Comparison of ENCODE assay signal across 8 mouse cellular contexts in genomic region chr16:33684162-33684702, GRCm38 (mm10). TPM values are rescaled to one million over a fixed set of nuclear protein-coding genes. Genes with fewer than 3 reads are reported as not detected.
DNase-seq lines count a peak whose midpoint lies in the region; ATAC-seq and TF ChIP-seq lines count a peak whose summit lies in the region.

TSS of gene Heg1 (plus strand) at chr16:33684370.

- no peaks in the 10 kb centered on the region for H3K9me3 ChIP-seq in embryonic facial prominence, embryonic 12.5 days
- H3K9me3 ChIP-seq in limb, embryonic 15.5 days: no peaks in the 10 kb centered on the region
- H3K9me3 ChIP-seq in midbrain, postnatal 0 days (ENCODE audit: low read length): no peaks in the 10 kb centered on the region

- intact Hi-C loops in heart, adult 2 months (cut with DNase I): no loop called here

- H3K4me1 ChIP-seq in embryonic facial prominence, embryonic 12.5 days: peaks cover 28% of the 10 kb centered on the region
- peaks cover 21% of the 10 kb centered on the region for H3K4me1 ChIP-seq in heart, adult 2 months (ENCODE audit: control insufficient read depth, insufficient read depth, low read length)
- H3K4me1 ChIP-seq in kidney, adult 2 months (ENCODE audit: control insufficient read depth, insufficient read depth, low read length): no peaks in the 10 kb centered on the region
- H3K4me1 ChIP-seq in limb, embryonic 15.5 days: peaks cover 33% of the 10 kb centered on the region
- H3K4me1 ChIP-seq in midbrain, postnatal 0 days (ENCODE audit: insufficient read depth, low read length): no peaks in the 10 kb centered on the region

- peak within 1 kb of the TSS; percentile 47 for H3K27ac ChIP-seq in embryonic facial prominence, embryonic 12.5 days
- H3K27ac ChIP-seq in heart, adult 2 months: peak within 1 kb of the TSS; percentile 98
- peak within 1 kb of the TSS; percentile 71 for H3K27ac ChIP-seq in kidney, adult 2 months (ENCODE audit: insufficient read depth, low read depth, low read length)
- H3K27ac ChIP-seq in limb, embryonic 15.5 days: peak within 1 kb of the TSS; percentile 81
- peak within 1 kb of the TSS; percentile 26; the same call in 1 of the 2 replicates for H3K27ac ChIP-seq in midbrain, postnatal 0 days (ENCODE audit: low read depth, low read length)

- TF ChIP-seq POLR2A in heart, adult 2 months (IDR thresholded peaks at IDR 0.05; ENCODE audit: insufficient read depth, low read depth, low read length): peak; percentile 74
- no peak for TF ChIP-seq POLR2A in kidney, adult 2 months (IDR thresholded peaks at IDR 0.05; ENCODE audit: low read depth, low read length)

- peak within 1 kb of the TSS; percentile 90 for H3K4me2 ChIP-seq in embryonic facial prominence, embryonic 12.5 days (replicated peaks)
- H3K4me2 ChIP-seq in limb, embryonic 15.5 days: peak within 1 kb of the TSS; percentile 87
- H3K4me2 ChIP-seq in midbrain, postnatal 0 days (ENCODE audit: low read depth, low read length, poor library complexity, severe bottlenecking): peak within 1 kb of the TSS; percentile 98

- peak within 1 kb of the TSS; percentile 85 for H3K4me3 ChIP-seq in embryonic facial prominence, embryonic 12.5 days
- H3K4me3 ChIP-seq in heart, adult 2 months: peak within 1 kb of the TSS; percentile 91
- peak within 1 kb of the TSS; percentile 62 for H3K4me3 ChIP-seq in kidney, adult 2 months (ENCODE audit: insufficient read depth, low read depth, low read length)
- H3K4me3 ChIP-seq in limb, embryonic 15.5 days: peak within 1 kb of the TSS; percentile 76
- H3K4me3 ChIP-seq in midbrain, postnatal 0 days (ENCODE audit: low read depth, low read length): peak within 1 kb of the TSS; percentile 81

- H3K9ac ChIP-seq in embryonic facial prominence, embryonic 12.5 days: peak within 1 kb of the TSS; percentile 94
- H3K9ac ChIP-seq in heart, adult 2 months (ENCODE audit: low read depth, low read length): peak within 1 kb of the TSS; percentile 100
- peak within 1 kb of the TSS; percentile 79 for H3K9ac ChIP-seq in limb, embryonic 15.5 days
- peak within 1 kb of the TSS; percentile 79 for H3K9ac ChIP-seq in midbrain, postnatal 0 days (replicated peaks; ENCODE audit: low read length, poor library complexity, severe bottlenecking)

- no peak; the same call in 1 of the 2 replicates for TF ChIP-seq CTCF in heart, adult 2 months (IDR thresholded peaks at IDR 0.05)
- TF ChIP-seq CTCF in kidney, adult 2 months (conservative IDR thresholded peaks at IDR 0.05; ENCODE audit: insufficient read depth, insufficient read length, low read depth, low read length): no peak
- no peak for TF ChIP-seq CTCF in midbrain, postnatal 0 days (IDR thresholded peaks at IDR 0.05)

- TF ChIP-seq EP300 in heart, adult 2 months (IDR thresholded peaks at IDR 0.05; ENCODE audit: insufficient read depth, low read depth, low read length): no peak

- 2% methylated on average over 46 of the region's 57 CpGs for WGBS in embryonic facial prominence, embryonic 12.5 days
- WGBS in heart, adult 2 months: 2% methylated on average over 57 of the region's 57 CpGs
- under 1% methylated on average over 45 of the region's 57 CpGs for WGBS in kidney, adult 2 months
- WGBS in limb, embryonic 15.5 days: under 1% methylated on average over 46 of the region's 57 CpGs
- 2% methylated on average over 30 of the region's 57 CpGs for WGBS in midbrain, postnatal 0 days

- peak; percentile 70; the same call in 1 of the 2 replicates for ATAC-seq in embryonic facial prominence, embryonic 12.5 days (ENCODE audit: insufficient number of reproducible peaks, insufficient read depth, low FRiP score, low TSS enrichment)
- ATAC-seq in limb, embryonic 15.5 days (ENCODE audit: insufficient number of reproducible peaks, low FRiP score, low TSS enrichment, low read depth): peak; percentile 53; the same call in 1 of the 2 replicates
- ATAC-seq in midbrain, postnatal 0 days (ENCODE audit: low FRiP score): peak; percentile 80

- H3K36me3 ChIP-seq in embryonic facial prominence, embryonic 12.5 days: no peaks in the 10 kb centered on the region
- peaks cover 4% of the 10 kb centered on the region for H3K36me3 ChIP-seq in heart, adult 2 months (ENCODE audit: control insufficient read depth, insufficient read depth, low read length)
- H3K36me3 ChIP-seq in kidney, adult 2 months (ENCODE audit: control insufficient read depth, insufficient read depth, low read length): no peaks in the 10 kb centered on the region
- no peaks in the 10 kb centered on the region for H3K36me3 ChIP-seq in limb, embryonic 15.5 days
- H3K36me3 ChIP-seq in midbrain, postnatal 0 days (ENCODE audit: insufficient read depth, low read length): no peaks in the 10 kb centered on the region

- H3K79me2 ChIP-seq in heart, adult 2 months (replicated peaks; ENCODE audit: control insufficient read depth, insufficient read depth, low read length): peaks cover 1% of the 10 kb centered on the region; the same call in 1 of the 2 replicates

- peak; percentile 73 for DNase-seq in A20 (ENCODE audit: low read depth, low spot score)
- peak; percentile 88 to 93 for DNase-seq in adrenal gland, postnatal 36 days
- DNase-seq in heart, adult 2 months: peak; percentile 93 to 94
- peak; percentile 89 for DNase-seq in kidney, adult 2 months
- DNase-seq in midbrain, postnatal 0 days (ENCODE audit: low spot score): peak; percentile 64
- DNase-seq in spleen, postnatal 4 days (ENCODE audit: low spot score in 2 of 2): peak; percentile 81 to 90

- H3K27me3 ChIP-seq in embryonic facial prominence, embryonic 12.5 days: no peaks in the 10 kb centered on the region
- H3K27me3 ChIP-seq in heart, adult 2 months (ENCODE audit: control insufficient read depth, insufficient read depth, low read length): no peaks in the 10 kb centered on the region
- H3K27me3 ChIP-seq in kidney, adult 2 months (replicated peaks; ENCODE audit: control insufficient read depth, insufficient read depth, low read length): no peaks in the 10 kb centered on the region
- H3K27me3 ChIP-seq in limb, embryonic 15.5 days: no peaks in the 10 kb centered on the region
- no peaks in the 10 kb centered on the region for H3K27me3 ChIP-seq in midbrain, postnatal 0 days (ENCODE audit: insufficient read depth, low read length)

RNA-seq across cellular contexts. Expression of gene Heg1, which starts in this region (rescaled TPM):
- total RNA-seq in adrenal gland, postnatal 36 days (2021): 10 to 100 TPM; 50.3 to 76.7 TPM
- 16.7 and 17.9 TPM in 2 replicates for polyA plus RNA-seq in embryonic facial prominence, embryonic 12.5 days (2016; fragmentation: Nextera tagmentation; extraction: Ambion mirVana)
- total RNA-seq in heart, adult 2 months (2021): 100 to 1,000 TPM; 126 to 148 TPM
- 60.6 and 123 TPM in 2 replicates for polyA plus RNA-seq in heart, adult 2 months (2012; rRNA removed)
- polyA plus RNA-seq in kidney, adult 2 months (2012; rRNA removed): 26.7 and 28.4 TPM in 2 replicates
- polyA plus RNA-seq in limb, embryonic 15.5 days (2015; fragmentation: Nextera tagmentation; extraction: Ambion mirVana): 15.7 and 16.9 TPM in 2 replicates
- total RNA-seq in midbrain, postnatal 0 days (2014; rRNA removed): 19.5 and 22.4 TPM in 2 replicates
- 6.2 and 7.2 TPM in 2 replicates for polyA plus RNA-seq in midbrain, postnatal 0 days (2015; fragmentation: Nextera tagmentation; extraction: Ambion mirVana)

Comparison
In these comparisons a context has a peak if more than half of its experiments do, and no peak if none do; other contexts are left out.
1. Peak in every context shown above with its lines: DNase-seq, ATAC-seq, H3K4me3 ChIP-seq and H3K27ac ChIP-seq.
2. H3K27ac ChIP-seq: peak in every context shown above with its lines; median percentile 98 in heart, adult 2 months; 81 in limb, embryonic 15.5 days; 71 in kidney, adult 2 months; 47 in embryonic facial prominence, embryonic 12.5 days; 26 in midbrain, postnatal 0 days.